Mouse (Mus musculus) kidney, embryonic 14.5 days (tissue): Measurements from ENCODE around the gene Hsd17b14. TPM values are rescaled to one million over a fixed set of nuclear protein-coding genes. Genes with fewer than 3 reads are reported as not detected.
A peak's percentile ranks its signal among the peaks of the same experiment; 100 is the strongest.
"Not testable (repeated sequence)": the region's sequence is repeated elsewhere in the genome, so short reads cannot be mapped to it uniquely, and the experiment has no call there.

Experiments used
- ATAC-seq: fragments of 200-750 bp; cut with Nextera tagmentation; 2 replicates; pipeline ENCODE4 v1.8.0; 2017; ENCODE audit warnings: moderate number of reproducible peaks, mild to moderate bottlenecking, moderate TSS enrichment, moderate library complexity; ENCODE audit not compliant: low FRiP score, low TSS enrichment
- H3K27ac ChIP-seq: fragments of 300-500 bp; sonication (generic); 2 replicates; pipeline ENCODE4 v1.5.1; 2014; ENCODE audit warnings: low read depth, mild to moderate bottlenecking, low read length, moderate library complexity, mixed read lengths
- H3K27me3 ChIP-seq: fragments of 300-500 bp; sonication (generic); 2 replicates; pipeline ENCODE4 v1.6.1; 2014; ENCODE audit warnings: mild to moderate bottlenecking, low read length; ENCODE audit not compliant: control insufficient read depth, insufficient read depth
- H3K36me3 ChIP-seq: fragments of 300-500 bp; sonication (generic); 2 replicates; pipeline ENCODE4 v1.6.1; 2014; ENCODE audit warnings: low read length, mixed read lengths; ENCODE audit not compliant: control insufficient read depth, insufficient read depth
- H3K4me1 ChIP-seq: fragments of 300-500 bp; sonication (generic); 2 replicates; pipeline ENCODE4 v1.6.1; 2014; ENCODE audit warnings: low read length, mixed read lengths; ENCODE audit not compliant: control insufficient read depth, insufficient read depth
- H3K4me2 ChIP-seq: fragments of 300-500 bp; sonication (generic); replicated peaks from 2 replicates; pipeline ENCODE4 v1.6.1; 2014; ENCODE audit warnings: low read depth, mild to moderate bottlenecking, low read length
- H3K4me3 ChIP-seq: fragments of 300-500 bp; sonication (generic); 2 replicates; pipeline ENCODE4 v1.5.1; 2014; ENCODE audit warnings: mild to moderate bottlenecking, low read length
- H3K9ac ChIP-seq: fragments of 300-500 bp; sonication (generic); 2 replicates; pipeline ENCODE4 v1.6.1; 2014; ENCODE audit warnings: low read depth, mild to moderate bottlenecking, low read length, moderate library complexity
- H3K9me3 ChIP-seq: fragments of 300-500 bp; sonication (generic); 2 replicates; pipeline ENCODE4 v1.6.1; 2016; ENCODE audit warnings: low read length; ENCODE audit not compliant: control insufficient read depth
- WGBS: fragments of 180-500 bp; shearing (Covaris S2); extraction: QIAGEN DNeasy Blood & Tissue Kit; methylation state at CpG from one replicate; pipeline ENCODE4 v1.1.7; 2014; 5-methylcytosine and 5-hydroxymethylcytosine counted together
- polyA plus RNA-seq: library from polyadenylated mRNA; unstranded; fragments of >200 nt; fragmentation: Nextera tagmentation; extraction: Ambion mirVana; gene quantifications from 2 replicates; pipeline ENCODE4 v1.2.1, GENCODE M21; 2014

Gene Hsd17b14
- polyA plus RNA-seq = 12.8 and 13.5 TPM in 2 replicates

GRCm38 (mm10) chr7:45554744-45555143 lies at the start of gene Hsd17b14:
TSS of gene Hsd17b14 (plus strand) at chr7:45554893.
- Histone ChIP-seq H3K27ac (peak within 1 kb of the TSS; percentile 6; the same call in 1 of the 2 replicates), H3K27me3 (no peaks in the 10 kb centered on the region), H3K4me1 (peaks cover 8% of the 10 kb centered on the region), H3K36me3 (no peaks in the 10 kb centered on the region), H3K9ac (peak within 1 kb of the TSS; percentile 34), H3K9me3 (no peaks in the 10 kb centered on the region), H3K4me2 (peak within 1 kb of the TSS; percentile 19; the same call in 1 of the 2 replicates), H3K4me3 (no peak within 1 kb of the TSS)
- peak; percentile 81 for ATAC-seq
- WGBS = 4% methylated on average over 8 of the region's 8 CpGs

GRCm38 (mm10) chr7:45507583-45507982 lies 47.1 kb upstream of the Hsd17b14 start:
- peaks cover 26% of the 10 kb centered on the region for H3K36me3 ChIP-seq
- 88% methylated on average over 6 of the region's 6 CpGs for WGBS

GRCm38 (mm10) chr7:45508561-45508960 lies 46.1 kb upstream of the Hsd17b14 start:
- ATAC-seq = no peak
- Histone ChIP-seq H3K4me1 (peaks cover 17% of the 10 kb centered on the region), H3K9me3 (no peaks in the 10 kb centered on the region), H3K9ac (peak overlapping the region; percentile 29; the same call in 1 of the 2 replicates), H3K27me3 (no peaks in the 10 kb centered on the region), H3K36me3 (peaks cover 22% of the 10 kb centered on the region), H3K4me3 (peak overlapping the region; percentile 62; the same call in 1 of the 2 replicates), H3K4me2 (peak overlapping the region; percentile 91), H3K27ac (no peak overlapping the region; the same call in 1 of the 2 replicates)
- 46% methylated on average over 6 of the region's 6 CpGs for WGBS

More at GRCm38 (mm10) chr7:45507583-45507982, 47.1 kb upstream of the Hsd17b14 start:
- H3K9ac ChIP-seq = no peak overlapping the region
- H3K9me3 ChIP-seq = no peaks in the 10 kb centered on the region
- no peak overlapping the region for H3K27ac ChIP-seq
- no peak for ATAC-seq
- H3K4me2 ChIP-seq = no peak overlapping the region
- H3K4me1 ChIP-seq = peaks cover 17% of the 10 kb centered on the region
- no peaks in the 10 kb centered on the region for H3K27me3 ChIP-seq
- H3K4me3 ChIP-seq = no peak overlapping the region

- Histone ChIP-seq H3K4me2 (peak overlapping the region; percentile 91), H3K4me1 (peaks cover 17% of the 10 kb centered on the region), H3K27me3 (no peaks in the 10 kb centered on the region), H3K9me3 (no peaks in the 10 kb centered on the region), H3K9ac (peak overlapping the region; percentile 75), H3K4me3 (peak overlapping the region; percentile 62), H3K36me3 (peaks cover 18% of the 10 kb centered on the region), H3K27ac (peak overlapping the region; percentile 92; the same call in 1 of the 2 replicates)
- WGBS = 16% methylated on average over 19 of the region's 19 CpGs
- ATAC-seq = peak; percentile 15; the same call in 1 of the 2 replicates
Observed at GRCm38 (mm10) chr7:45509181-45509882, 45.4 kb upstream of the Hsd17b14 start.

GRCm38 (mm10) chr7:45509912-45510787 lies 44.5 kb upstream of the Hsd17b14 start, which contains the start of gene Nucb1:
TSS of gene Nucb1 (minus strand) at chr7:45510406.
- peak; percentile 83 for ATAC-seq
- Histone ChIP-seq H3K9ac (peak within 1 kb of the TSS; percentile 75), H3K9me3 (no peaks in the 10 kb centered on the region), H3K27me3 (no peaks in the 10 kb centered on the region), H3K27ac (peak within 1 kb of the TSS; percentile 92), H3K4me3 (peak within 1 kb of the TSS; percentile 62), H3K4me1 (peaks cover 18% of the 10 kb centered on the region), H3K4me2 (peak within 1 kb of the TSS; percentile 91), H3K36me3 (peaks cover 18% of the 10 kb centered on the region)
- under 1% methylated on average over 44 of the region's 44 CpGs for WGBS

GRCm38 (mm10) chr7:45514411-45514810 lies 40.3 kb upstream of the Hsd17b14 start:
- 80% methylated on average over 7 of the region's 7 CpGs for WGBS
- Histone ChIP-seq H3K27me3 (no peaks in the 10 kb centered on the region), H3K4me2 (no peak overlapping the region), H3K9ac (no peak overlapping the region), H3K4me3 (no peak overlapping the region), H3K4me1 (peaks cover 6% of the 10 kb centered on the region), H3K27ac (no peak overlapping the region), H3K36me3 (no peaks in the 10 kb centered on the region), H3K9me3 (no peaks in the 10 kb centered on the region)
- ATAC-seq = no peak

GRCm38 (mm10) chr7:45515436-45515835 lies 39.3 kb upstream of the Hsd17b14 start:
- Histone ChIP-seq H3K27me3 (no peaks in the 10 kb centered on the region), H3K36me3 (no peaks in the 10 kb centered on the region), H3K4me1 (peaks cover 3% of the 10 kb centered on the region), H3K4me3 (no peak overlapping the region), H3K4me2 (peak overlapping the region; percentile 11), H3K9ac (no peak overlapping the region), H3K27ac (peak overlapping the region; percentile 51), H3K9me3 (no peaks in the 10 kb centered on the region)
- WGBS = 28% methylated on average over 16 of the region's 16 CpGs
- ATAC-seq = peak; percentile 53

GRCm38 (mm10) chr7:45516846-45517245 lies 37.8 kb upstream of the Hsd17b14 start:
- WGBS = 77% methylated on average over 5 of the region's 5 CpGs
- ATAC-seq = not testable (repeated sequence)

More at GRCm38 (mm10) chr7:45516846-45517245, 37.8 kb upstream of the Hsd17b14 start:
- not testable (repeated sequence) for H3K4me2 ChIP-seq, H3K36me3 ChIP-seq, H3K9ac ChIP-seq, H3K27ac ChIP-seq, H3K27me3 ChIP-seq, H3K4me3 ChIP-seq, H3K9me3 ChIP-seq, H3K4me1 ChIP-seq
